Mouse (Mus musculus) forelimb bud, embryonic 11.5 days (tissue): Measurements from ENCODE around the gene Fbxw7.
"Not testable (repeated sequence)": the region's sequence is repeated elsewhere in the genome, so short reads cannot be mapped to it uniquely, and the experiment has no call there.

Experiments
- DNase-seq: peaks from one replicate; pipeline ENCODE4 v3.0.0-alpha.2; 2012; ENCODE audit warnings: low read depth, low spot score

Gene Fbxw7

GRCm38 (mm10) chr3:84826938-84827337 lies 11.9 kb downstream of the Fbxw7 start:
- no peak for DNase-seq

- DNase-seq: no peak
Observed at GRCm38 (mm10) chr3:84827617-84828016, 12.5 kb downstream of the Fbxw7 start.

- no peak for DNase-seq
Observed at GRCm38 (mm10) chr3:84829366-84829765, 14.3 kb downstream of the Fbxw7 start.

GRCm38 (mm10) chr3:84836029-84836428 lies 21.0 kb downstream of the Fbxw7 start:
- no peak for DNase-seq

- no peak for DNase-seq
Observed at GRCm38 (mm10) chr3:84837984-84838383, 22.9 kb downstream of the Fbxw7 start.

- DNase-seq: no peak
Observed at GRCm38 (mm10) chr3:84839499-84839898, 24.4 kb downstream of the Fbxw7 start.

- DNase-seq: no peak
Observed at GRCm38 (mm10) chr3:84841271-84841670, 26.2 kb downstream of the Fbxw7 start.

GRCm38 (mm10) chr3:84842793-84843192 lies 27.7 kb downstream of the Fbxw7 start:
- DNase-seq: no peak

GRCm38 (mm10) chr3:84843594-84843993 lies 28.5 kb downstream of the Fbxw7 start:
- peak; percentile 54 for DNase-seq

GRCm38 (mm10) chr3:84848798-84849197 lies 33.7 kb downstream of the Fbxw7 start:
- no peak for DNase-seq

GRCm38 (mm10) chr3:84850418-84850817 lies 35.4 kb downstream of the Fbxw7 start:
- DNase-seq: no peak

- no peak for DNase-seq
Observed at GRCm38 (mm10) chr3:84851801-84852200, 36.7 kb downstream of the Fbxw7 start.

- no peak for DNase-seq
Observed at GRCm38 (mm10) chr3:84852877-84853276, 37.8 kb downstream of the Fbxw7 start.

- no peak for DNase-seq
Observed at GRCm38 (mm10) chr3:84854440-84854839, 39.4 kb downstream of the Fbxw7 start.

- DNase-seq: no peak
Observed at GRCm38 (mm10) chr3:84860669-84861068, 45.6 kb downstream of the Fbxw7 start.

GRCm38 (mm10) chr3:84861817-84862216 lies 46.7 kb downstream of the Fbxw7 start:
- not testable (repeated sequence) for DNase-seq

- no peak for DNase-seq
Observed at GRCm38 (mm10) chr3:84865684-84866083, 50.6 kb downstream of the Fbxw7 start.

- no peak for DNase-seq
Observed at GRCm38 (mm10) chr3:84866866-84867265, 51.8 kb downstream of the Fbxw7 start.

GRCm38 (mm10) chr3:84867434-84867975 lies 52.4 kb downstream of the Fbxw7 start:
- no peak for DNase-seq

- no peak for DNase-seq
Observed at GRCm38 (mm10) chr3:84867991-84868390, 52.9 kb downstream of the Fbxw7 start.

- no peak for DNase-seq
Observed at GRCm38 (mm10) chr3:84870126-84870525, 55.1 kb downstream of the Fbxw7 start.

GRCm38 (mm10) chr3:84875306-84875705 lies 60.2 kb downstream of the Fbxw7 start:
- DNase-seq: no peak

GRCm38 (mm10) chr3:84876211-84876610 lies 61.1 kb downstream of the Fbxw7 start:
- no peak for DNase-seq

- DNase-seq: no peak
Observed at GRCm38 (mm10) chr3:84883817-84884483, 68.9 kb downstream of the Fbxw7 start.
